Mouse (Mus musculus) monocyte, adult 2 months (primary cell): ENCODE measurements around the gene Xlr4b.
"Not testable (repeated sequence)": the region's sequence is repeated elsewhere in the genome, so short reads cannot be mapped to it uniquely, and the experiment has no call there.

Experiments used
- DNase-seq, 2 experiments: peaks; one replicate each; pipeline ENCODE4 v3.0.0; 2022; ENCODE audit warnings: low spot score in 2 of 2, low read depth in 1 of 2

The Xlr4b gene

GRCm38 (mm10) chrX:73213819-73214564 is at the start of gene Xlr4b:
Gene Xlr4b, plus strand, starts transcription at chrX:73214333.
- DNase-seq = not testable (repeated sequence)

DNA sequence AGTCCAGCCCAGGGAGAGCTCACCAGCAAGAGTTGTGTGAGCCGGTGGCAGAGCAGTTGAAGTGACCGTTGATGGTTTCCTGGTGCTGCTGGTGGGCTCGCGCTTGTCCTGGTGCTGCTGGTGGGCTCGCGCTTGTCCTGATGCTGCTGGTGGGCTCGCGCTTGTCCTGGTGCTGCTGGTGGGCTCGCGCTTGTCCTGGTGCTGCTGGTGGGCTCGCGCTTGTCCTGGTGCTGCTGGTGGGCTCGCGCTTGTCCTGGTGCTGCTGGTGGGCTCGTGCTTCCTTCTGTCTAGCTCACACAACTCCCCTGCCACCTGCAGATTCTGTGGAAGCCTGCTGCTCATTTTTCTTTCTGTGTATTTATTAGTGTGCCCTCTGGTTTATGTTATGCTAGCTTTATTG is 37.2 kb upstream of the Xlr4b start, which contains the start of gene Spin2d:
Spin2d (minus strand) TSS at position 101 of the 400 bp plus-strand sequence.
- not testable (repeated sequence) for DNase-seq

GRCm38 (mm10) chrX:73191934-73192333 is 22.2 kb upstream of the Xlr4b start, which contains the start of gene Xlr3b:
Gene Xlr3b, plus strand, starts transcription at chrX:73192207.
- not testable (repeated sequence) for DNase-seq

DNA sequence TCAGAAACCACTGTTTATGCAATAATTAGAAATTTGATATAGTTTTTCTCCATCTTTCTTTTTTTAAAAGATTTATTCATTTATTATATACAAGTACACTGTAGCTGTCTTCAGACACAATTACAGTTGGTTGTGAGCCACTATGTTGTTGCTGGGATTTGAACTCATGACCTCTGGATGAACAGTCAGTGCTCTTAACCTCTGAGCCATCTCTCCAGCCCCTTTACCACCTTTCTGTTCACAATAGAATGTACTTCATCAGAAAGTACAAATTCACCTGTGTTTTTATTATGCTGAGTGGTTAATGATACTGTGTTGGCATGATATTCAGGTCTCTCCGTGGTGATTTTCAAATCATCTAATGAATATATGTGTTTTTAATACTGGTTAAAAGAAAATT is 11.2 kb downstream of the Xlr4b start:
- no peak for DNase-seq

DNA sequence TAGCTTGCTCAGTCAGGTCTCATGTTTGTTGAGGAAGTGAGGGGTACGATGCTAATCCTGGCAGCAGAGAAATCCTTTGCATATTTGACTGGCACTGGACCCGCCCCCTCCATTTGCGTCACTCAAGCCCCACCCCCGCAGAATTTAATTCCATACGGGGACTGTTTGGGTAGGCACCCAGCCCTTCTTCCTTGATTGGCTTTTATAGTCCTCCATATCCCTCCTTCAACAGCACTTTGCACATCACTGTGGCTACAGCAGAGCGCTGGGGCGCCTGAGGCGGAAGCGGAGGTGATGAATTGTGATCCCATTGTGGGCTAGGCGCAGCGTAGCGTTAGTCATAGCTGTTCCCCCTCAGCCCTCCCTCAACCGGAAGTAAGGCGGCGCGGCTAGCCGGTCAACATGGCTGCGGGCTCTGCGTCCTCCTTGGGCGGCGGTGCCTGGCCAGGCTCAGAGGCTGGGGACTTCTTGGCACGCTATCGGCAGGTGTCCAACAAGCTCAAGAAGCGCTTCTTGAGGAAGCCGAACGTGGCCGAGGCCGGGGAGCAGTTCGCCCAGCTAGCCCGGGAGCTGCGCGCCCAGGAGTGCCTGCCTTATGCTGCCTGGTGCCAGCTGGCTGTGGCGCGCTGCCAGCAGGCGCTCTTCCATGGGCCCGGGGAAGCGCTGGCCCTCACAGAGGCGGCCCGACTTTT is 13.9 kb downstream of the Xlr4b start, which contains the start of gene F8a:
F8a (plus strand) TSS at position 378 of the 692 bp plus-strand sequence.
- peak; percentile 60 to 68 for DNase-seq

GRCm38 (mm10) chrX:73228606-73229214 is 14.6 kb downstream of the Xlr4b start:
- peak; percentile 0 to 14 for DNase-seq

GRCm38 (mm10) chrX:73229288-73229687 is 15.2 kb downstream of the Xlr4b start:
- DNase-seq = no peak

DNA sequence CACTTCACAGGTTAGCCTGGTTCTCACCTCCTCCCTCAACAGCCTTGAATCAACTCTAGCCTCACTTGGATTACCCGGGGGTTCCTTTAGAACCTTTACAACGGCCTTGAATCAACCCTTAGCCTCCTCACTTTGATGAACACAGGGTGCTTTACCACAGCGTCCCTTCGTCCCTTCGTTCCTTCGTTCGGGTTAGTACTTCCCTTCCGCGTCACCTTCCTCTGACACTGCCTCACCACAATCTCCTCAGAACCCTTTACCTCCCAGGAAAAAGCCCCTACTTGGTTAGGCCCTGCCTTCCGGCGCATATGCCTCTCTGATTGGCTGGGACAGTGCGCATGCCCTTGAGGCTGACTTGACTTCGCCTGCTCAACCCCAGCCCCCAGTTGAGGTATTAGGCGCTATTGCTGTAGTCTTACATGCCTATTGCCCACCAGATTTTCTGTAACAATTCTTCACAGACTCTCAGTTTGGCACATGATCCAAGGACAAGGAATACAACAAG is 28.7 kb downstream of the Xlr4b start, which contains the start of gene Xlr4c:
Xlr4c (minus strand) TSS at position 310 of the 505 bp plus-strand sequence.
- DNase-seq = not testable (repeated sequence)

DNA sequence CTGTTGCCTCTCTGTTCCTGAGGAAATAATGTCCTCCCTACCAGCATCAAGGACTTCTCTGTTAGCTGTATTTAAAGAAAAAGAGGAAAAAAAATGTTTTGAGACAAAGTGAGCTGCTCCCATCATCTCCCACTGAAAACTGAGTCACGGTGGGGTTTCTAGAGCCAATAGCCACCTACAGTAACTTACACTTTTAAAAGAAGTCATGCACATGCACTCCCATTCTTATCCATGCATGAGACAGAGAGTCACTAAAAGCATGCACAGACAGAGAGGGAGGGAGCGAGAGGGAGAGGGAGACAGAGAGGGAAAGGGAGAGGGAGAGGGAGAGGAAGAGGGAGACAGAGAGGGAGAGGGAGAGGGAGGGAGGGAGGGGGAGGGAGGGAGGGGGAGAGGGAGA is 48.3 kb downstream of the Xlr4b start:
- not testable (repeated sequence) for DNase-seq

- not testable (repeated sequence) for DNase-seq
These were observed 51.1 kb downstream of the Xlr4b start, which contains the start of gene Xlr3c for GRCm38 (mm10) chrX:73265270-73265669. Gene Xlr3c, minus strand, starts transcription at chrX:73265390.
